Mouse (Mus musculus) embryonic facial prominence, embryonic 11.5 days (tissue): ENCODE data around the gene Zmiz1. TPM values are rescaled to one million over a fixed set of nuclear protein-coding genes. Genes with fewer than 3 reads are reported as not detected.

ENCODE experiments used
- ATAC-seq: fragments of 200-750 bp; cut with Nextera tagmentation; replicated peaks from 2 replicates; pipeline ENCODE4 v1.8.0; 2017; ENCODE audit warnings: low read depth; ENCODE audit not compliant: insufficient number of reproducible peaks, low FRiP score, low TSS enrichment
- DNase-seq: peaks from one replicate; pipeline ENCODE4 v3.0.0-alpha.2; 2015; ENCODE audit warnings: low spot score
- H3K27ac ChIP-seq: fragments of 300-500 bp; sonication (generic); replicated peaks from 2 replicates; pipeline ENCODE4 v1.5.1; 2014; ENCODE audit warnings: mild to moderate bottlenecking, low read depth, low read length, control low read depth
- H3K27me3 ChIP-seq: fragments of 300-500 bp; sonication (generic); 2 replicates; pipeline ENCODE4 v1.6.1; 2014; ENCODE audit warnings: mild to moderate bottlenecking, low read length, moderate library complexity, mixed read lengths; ENCODE audit not compliant: control insufficient read depth, insufficient read depth
- H3K36me3 ChIP-seq: fragments of 300-500 bp; sonication (generic); replicated peaks from 2 replicates; pipeline ENCODE4 v1.6.1; 2014; ENCODE audit warnings: low read depth, mild to moderate bottlenecking, low read length, moderate library complexity, mixed read lengths; ENCODE audit not compliant: control insufficient read depth, insufficient read depth
- H3K4me1 ChIP-seq: fragments of 300-500 bp; sonication (generic); 2 replicates; pipeline ENCODE4 v1.6.1; 2014; ENCODE audit warnings: low read length, mixed read lengths; ENCODE audit not compliant: control insufficient read depth, insufficient read depth
- H3K4me2 ChIP-seq: fragments of 300-500 bp; sonication (generic); 2 replicates; pipeline ENCODE4 v1.6.1; 2014; ENCODE audit warnings: low read depth, mild to moderate bottlenecking, control low read depth, low read length, moderate library complexity
- H3K4me3 ChIP-seq: fragments of 300-500 bp; sonication (generic); 2 replicates; pipeline ENCODE4 v1.5.1; 2014; ENCODE audit warnings: low read depth, low read length, control low read depth
- H3K9ac ChIP-seq: fragments of 300-500 bp; sonication (generic); replicated peaks from 2 replicates; pipeline ENCODE4 v1.6.1; 2014; ENCODE audit warnings: mild to moderate bottlenecking, control low read depth, low read length
- H3K9me3 ChIP-seq: fragments of 300-500 bp; sonication (generic); replicated peaks from 2 replicates; pipeline ENCODE4 v1.6.1; 2016; ENCODE audit warnings: mild to moderate bottlenecking, low read length, inconsistent platforms, mixed read lengths; ENCODE audit not compliant: control insufficient read depth
- WGBS: fragments of 180-500 bp; shearing (Covaris S2); extraction: QIAGEN DNeasy Blood & Tissue Kit; methylation state at CpG from one replicate; pipeline ENCODE4 v1.1.7; 2014; 5-methylcytosine and 5-hydroxymethylcytosine counted together
- polyA plus RNA-seq: library from polyadenylated mRNA; unstranded; fragments of >200 nt; fragmentation: Nextera tagmentation; extraction: Ambion mirVana; gene quantifications from 2 replicates; pipeline ENCODE4 v1.2.1, GENCODE M21; 2014

The Zmiz1 gene
- polyA plus RNA-seq, 1 experiment from 2014 or later, result 27.7 TPM

DNA sequence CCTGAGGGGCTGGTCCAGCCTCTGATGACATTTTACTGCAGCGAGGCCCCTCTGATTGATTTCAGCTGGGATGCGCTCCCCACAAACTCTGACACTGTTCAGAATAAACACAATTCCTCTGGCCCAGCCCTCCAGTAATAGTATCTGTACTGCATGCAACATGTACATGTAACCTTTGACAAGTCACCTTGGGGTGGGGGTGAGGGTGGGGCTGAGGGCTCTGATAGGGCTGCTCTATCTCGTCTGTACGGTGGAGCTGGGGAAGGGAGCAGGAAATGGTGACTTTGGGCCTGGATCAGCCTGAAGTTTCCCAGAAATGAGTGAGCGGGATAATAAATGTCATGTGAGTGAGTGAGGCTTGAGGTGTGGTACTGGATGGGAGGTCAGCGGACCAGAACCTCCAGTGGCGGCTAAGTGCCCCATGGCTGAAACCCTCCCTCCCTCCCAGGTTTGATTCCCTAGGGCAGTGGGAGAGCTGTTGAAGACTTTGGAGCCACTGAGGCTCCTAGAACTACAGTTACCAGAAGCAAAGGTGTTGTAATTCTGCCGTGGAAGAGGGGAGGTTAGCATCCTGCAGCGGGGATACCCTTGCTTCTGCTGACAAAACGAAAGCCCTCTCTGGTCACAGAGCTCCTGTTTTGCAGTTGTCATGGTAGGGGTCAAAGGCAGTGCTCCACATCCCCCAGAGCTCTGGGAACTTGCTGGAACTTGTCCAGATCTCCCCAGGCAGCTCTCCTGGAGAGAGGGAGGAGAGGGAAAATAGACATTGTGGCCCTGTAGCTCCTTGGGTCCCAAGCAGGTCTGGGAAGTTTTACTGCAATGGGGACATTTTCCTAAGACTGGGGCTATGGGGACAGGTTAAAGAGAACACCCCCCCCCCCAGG is 153.1 kb downstream of the Zmiz1 start:
- Histone ChIP-seq H3K4me3 (no peak overlapping the region), H3K4me2 (no peak overlapping the region), H3K4me1 (peaks cover 14% of the 10 kb centered on the region), H3K9me3 (no peaks in the 10 kb centered on the region), H3K27ac (no peak overlapping the region), H3K36me3 (no peaks in the 10 kb centered on the region), H3K9ac (no peak overlapping the region), H3K27me3 (no peaks in the 10 kb centered on the region)
- DNase-seq (no peak), ATAC-seq (no peak)
- WGBS, result 71% methylated on average over 10 of the region's 10 CpGs

DNA sequence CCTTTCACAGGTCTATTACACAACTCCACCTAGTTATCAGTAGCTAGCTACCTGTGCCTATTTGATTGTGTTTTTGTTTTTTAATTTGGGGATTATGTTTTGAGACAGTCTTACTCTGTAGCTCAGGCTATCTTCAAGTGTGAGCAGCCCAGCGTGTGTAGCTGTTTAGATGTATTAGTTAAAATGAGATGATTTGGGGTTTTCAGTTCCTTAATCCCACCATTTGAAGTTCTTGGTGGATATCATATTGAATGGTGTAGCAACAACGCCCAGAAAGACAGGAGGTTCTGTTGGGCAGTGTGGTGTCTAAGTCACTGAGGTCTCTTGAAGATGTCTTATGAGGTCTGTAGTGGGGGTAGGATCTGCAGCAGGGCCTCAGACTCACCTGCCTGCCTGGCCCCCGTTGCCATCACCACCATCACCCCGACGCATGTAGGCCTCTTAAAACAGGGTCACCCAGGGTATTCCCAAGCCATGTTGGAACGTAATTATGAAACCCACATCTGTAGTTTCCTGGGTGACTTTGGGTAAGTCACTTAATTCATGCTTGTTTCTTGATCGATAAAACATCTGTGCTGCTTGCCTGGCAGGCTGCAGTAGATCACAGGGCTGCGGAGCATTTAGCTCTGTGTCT is 155.1 kb downstream of the Zmiz1 start:
- Histone ChIP-seq H3K4me1 (peaks cover 12% of the 10 kb centered on the region), H3K27ac (no peak overlapping the region), H3K4me3 (no peak overlapping the region), H3K9ac (no peak overlapping the region), H3K4me2 (no peak overlapping the region), H3K9me3 (no peaks in the 10 kb centered on the region), H3K27me3 (no peaks in the 10 kb centered on the region), H3K36me3 (no peaks in the 10 kb centered on the region)
- ATAC-seq (no peak), DNase-seq (no peak)
- 90% methylated on average over 8 of the region's 8 CpGs for WGBS

GRCm38 (mm10) chr14:25614684-25615083 is 155.7 kb downstream of the Zmiz1 start:
- Histone ChIP-seq H3K4me3 (no peak overlapping the region), H3K27ac (no peak overlapping the region), H3K4me2 (no peak overlapping the region), H3K9me3 (no peaks in the 10 kb centered on the region), H3K9ac (no peak overlapping the region), H3K4me1 (peaks cover 12% of the 10 kb centered on the region), H3K36me3 (no peaks in the 10 kb centered on the region), H3K27me3 (no peaks in the 10 kb centered on the region)
- no peak for ATAC-seq
- 79% methylated on average over 5 of the region's 5 CpGs for WGBS
- DNase-seq, result no peak

GRCm38 (mm10) chr14:25615602-25616001 is 156.6 kb downstream of the Zmiz1 start:
- peaks cover 8% of the 10 kb centered on the region for H3K4me1 ChIP-seq
- H3K9me3 ChIP-seq, result no peaks in the 10 kb centered on the region
- H3K36me3 ChIP-seq, result no peaks in the 10 kb centered on the region
- no peak overlapping the region for H3K4me3 ChIP-seq
- DNase-seq (no peak), ATAC-seq (no peak)
- no peak overlapping the region for H3K4me2 ChIP-seq
- no peak overlapping the region for H3K27ac ChIP-seq
- no peaks in the 10 kb centered on the region for H3K27me3 ChIP-seq
- 90% methylated on average over 8 of the region's 8 CpGs for WGBS
- H3K9ac ChIP-seq, result no peak overlapping the region

DNA sequence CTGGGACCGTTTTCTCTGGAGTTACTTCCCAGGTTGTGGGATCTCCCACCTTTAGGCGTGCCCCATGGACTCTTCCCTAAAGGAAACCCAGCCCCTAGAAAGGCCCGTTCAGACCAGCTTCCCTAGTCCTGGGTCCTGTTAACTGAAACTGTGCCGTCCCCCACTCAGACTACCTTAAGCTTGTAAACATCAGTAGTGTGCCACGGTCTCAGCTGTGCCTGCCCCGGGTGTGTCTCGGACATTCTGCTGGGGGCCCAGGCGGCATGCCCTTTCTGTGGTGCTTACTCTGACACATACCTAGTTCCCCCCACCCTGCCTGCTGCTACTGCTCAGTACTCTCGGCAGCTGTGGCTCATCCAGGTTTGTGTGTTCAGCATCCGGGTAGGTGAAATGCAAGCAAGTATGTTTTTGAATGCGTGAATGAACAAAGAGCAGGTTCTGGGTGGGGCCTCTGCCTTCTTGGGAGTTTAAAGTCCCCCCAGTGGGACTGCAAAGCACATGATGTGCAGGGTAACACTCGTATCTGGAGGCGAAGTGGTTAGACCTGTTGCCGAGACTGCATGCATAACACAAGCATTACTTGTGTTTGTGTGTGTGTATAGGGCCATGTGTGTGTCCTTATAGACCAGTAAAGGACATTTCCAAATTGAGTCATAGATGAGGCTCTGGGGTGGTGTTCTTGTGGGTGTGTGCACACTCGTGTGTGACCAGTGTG is 157.2 kb downstream of the Zmiz1 start:
- no peaks in the 10 kb centered on the region for H3K27me3 ChIP-seq
- peaks cover 5% of the 10 kb centered on the region for H3K4me1 ChIP-seq
- no peak overlapping the region for H3K4me3 ChIP-seq
- no peak overlapping the region for H3K4me2 ChIP-seq
- WGBS, result 88% methylated on average over 15 of the region's 15 CpGs
- no peaks in the 10 kb centered on the region for H3K36me3 ChIP-seq
- ATAC-seq (no peak), DNase-seq (no peak)
- no peaks in the 10 kb centered on the region for H3K9me3 ChIP-seq
- no peak overlapping the region for H3K9ac ChIP-seq
- H3K27ac ChIP-seq, result no peak overlapping the region

- DNase-seq (no peak), ATAC-seq (no peak)
- H3K27me3 ChIP-seq, result no peaks in the 10 kb centered on the region
- 68% methylated on average over 4 of the region's 4 CpGs for WGBS
- H3K9ac ChIP-seq, result no peak overlapping the region
- peaks cover 2% of the 10 kb centered on the region for H3K4me1 ChIP-seq
- H3K36me3 ChIP-seq, result no peaks in the 10 kb centered on the region
- no peaks in the 10 kb centered on the region for H3K9me3 ChIP-seq
- no peak overlapping the region for H3K4me3 ChIP-seq
- no peak overlapping the region for H3K4me2 ChIP-seq
- no peak overlapping the region for H3K27ac ChIP-seq
Observed at GRCm38 (mm10) chr14:25617264-25617663, 158.3 kb downstream of the Zmiz1 start.

- no peak overlapping the region for H3K4me2 ChIP-seq
- no peaks in the 10 kb centered on the region for H3K36me3 ChIP-seq
- ATAC-seq (no peak), DNase-seq (no peak)
- 82% methylated on average over 4 of the region's 4 CpGs for WGBS
- no peak overlapping the region for H3K4me3 ChIP-seq
- H3K4me1 ChIP-seq, result peaks cover 2% of the 10 kb centered on the region
- no peak overlapping the region for H3K9ac ChIP-seq
- H3K9me3 ChIP-seq, result no peaks in the 10 kb centered on the region
- no peaks in the 10 kb centered on the region for H3K27me3 ChIP-seq
- H3K27ac ChIP-seq, result no peak overlapping the region
Observed at GRCm38 (mm10) chr14:25619066-25619762, 160.2 kb downstream of the Zmiz1 start.
